Mouse (Mus musculus): ENCODE data around the gene Stac2. TPM values are rescaled to one million over a fixed set of nuclear protein-coding genes. Genes with fewer than 3 reads are reported as not detected.
A peak's percentile ranks its signal among the peaks of the same experiment; 100 is the strongest.

Stac2 gene
- total RNA-seq, 2 experiments from 2014 or later = not detected

GRCm38 (mm10) chr11:98022555-98023371 is 30.5 kb downstream of the Stac2 start, which contains the start of gene Cacnb1:
TSS of gene Cacnb1 (minus strand) at chr11:98023034.
- ATAC-seq (replicated peaks; ENCODE audit: poor library complexity, severe bottlenecking) = peak; percentile 31

- no peak for ATAC-seq (replicated peaks; ENCODE audit: poor library complexity, severe bottlenecking)
Observed at GRCm38 (mm10) chr11:98022253-98022554, 31.1 kb downstream of the Stac2 start.

- ATAC-seq (replicated peaks; ENCODE audit: poor library complexity, severe bottlenecking) = no peak
Observed at GRCm38 (mm10) chr11:98021565-98022252, 31.6 kb downstream of the Stac2 start.

- no peak for ATAC-seq (replicated peaks; ENCODE audit: poor library complexity, severe bottlenecking)
Observed at GRCm38 (mm10) chr11:98021118-98021517, 32.1 kb downstream of the Stac2 start.

- ATAC-seq (replicated peaks; ENCODE audit: poor library complexity, severe bottlenecking) = no peak
Observed at GRCm38 (mm10) chr11:98020710-98021109, 32.6 kb downstream of the Stac2 start.

GRCm38 (mm10) chr11:98019883-98020610 is 33.2 kb downstream of the Stac2 start:
- ATAC-seq (replicated peaks; ENCODE audit: poor library complexity, severe bottlenecking) = no peak

GRCm38 (mm10) chr11:98018858-98019641 is 34.2 kb downstream of the Stac2 start:
- ATAC-seq (replicated peaks; ENCODE audit: poor library complexity, severe bottlenecking) = 0 out of 2 replicates have a peak, but pooled peaks have one; percentile 18

GRCm38 (mm10) chr11:98018222-98018621 is 35.0 kb downstream of the Stac2 start:
- peak; percentile 43 for ATAC-seq (replicated peaks; ENCODE audit: poor library complexity, severe bottlenecking)

GRCm38 (mm10) chr11:98016824-98017223 is 36.4 kb downstream of the Stac2 start:
- ATAC-seq (replicated peaks; ENCODE audit: poor library complexity, severe bottlenecking) = no peak

GRCm38 (mm10) chr11:98016177-98016576 is 37.1 kb downstream of the Stac2 start:
- no peak for ATAC-seq (replicated peaks; ENCODE audit: poor library complexity, severe bottlenecking)

GRCm38 (mm10) chr11:98012831-98013230 is 40.4 kb downstream of the Stac2 start:
- ATAC-seq (replicated peaks; ENCODE audit: poor library complexity, severe bottlenecking) = no peak

- no peak for ATAC-seq (replicated peaks; ENCODE audit: poor library complexity, severe bottlenecking)
Observed at GRCm38 (mm10) chr11:98011716-98012115, 41.5 kb downstream of the Stac2 start.

- peak; percentile 78 for ATAC-seq (replicated peaks; ENCODE audit: poor library complexity, severe bottlenecking)
Observed at GRCm38 (mm10) chr11:98008087-98008486, 45.2 kb downstream of the Stac2 start.

- no peak for ATAC-seq (replicated peaks; ENCODE audit: poor library complexity, severe bottlenecking)
Observed at GRCm38 (mm10) chr11:98005686-98006085, 47.6 kb downstream of the Stac2 start.

GRCm38 (mm10) chr11:98005076-98005475 is 48.2 kb downstream of the Stac2 start:
- ATAC-seq (replicated peaks; ENCODE audit: poor library complexity, severe bottlenecking) = no peak

GRCm38 (mm10) chr11:98004161-98004560 is 49.1 kb downstream of the Stac2 start:
- ATAC-seq (replicated peaks; ENCODE audit: poor library complexity, severe bottlenecking) = no peak

- ATAC-seq (replicated peaks; ENCODE audit: poor library complexity, severe bottlenecking) = no peak
Observed at GRCm38 (mm10) chr11:98003171-98003671, 50.0 kb downstream of the Stac2 start.

- ATAC-seq (replicated peaks; ENCODE audit: poor library complexity, severe bottlenecking) = peak; percentile 47
Observed at GRCm38 (mm10) chr11:98002627-98003026, 50.6 kb downstream of the Stac2 start.

GRCm38 (mm10) chr11:98001986-98002385 is 51.3 kb downstream of the Stac2 start:
- no peak for ATAC-seq (replicated peaks; ENCODE audit: poor library complexity, severe bottlenecking)

GRCm38 (mm10) chr11:98001351-98001824 is 51.9 kb downstream of the Stac2 start:
- no peak for ATAC-seq (replicated peaks; ENCODE audit: poor library complexity, severe bottlenecking)

Measured in granulocyte monocyte progenitor cell, adult 5-6 weeks (primary cell).